Mouse (Mus musculus) hindbrain, embryonic 11.5 days (tissue): ENCODE measurements around the gene Kremen1. TPM values are rescaled to one million over a fixed set of nuclear protein-coding genes. Genes with fewer than 3 reads are reported as not detected.

Experiments
- polyA plus RNA-seq: library from polyadenylated mRNA; unstranded; fragments of >200 nt; fragmentation: Nextera tagmentation; extraction: Ambion mirVana; gene quantifications from 2 replicates; pipeline ENCODE4 v1.2.1, GENCODE M21; 2014

Gene Kremen1
- polyA plus RNA-seq, 1 experiment from 2014 or later, result 6.7 TPM

Other genes starting within 250 kb of the Kremen1 start
- 0.40 and 0.46 TPM in 2 replicates for gene Rasl10a, start 203.4 kb downstream of the Kremen1 start, polyA plus RNA-seq
- gene Gas2l1, start 196.2 kb downstream of the Kremen1 start, polyA plus RNA-seq, result 23.0 and 24.8 TPM in 2 replicates
- 17.3 and 18.2 TPM in 2 replicates for gene Rhbdd3, start 162.6 kb downstream of the Kremen1 start, polyA plus RNA-seq
- 430 and 463 TPM in 2 replicates for gene Ewsr1, start 162.3 kb downstream of the Kremen1 start, polyA plus RNA-seq
- gene Emid1, start 109.3 kb downstream of the Kremen1 start, polyA plus RNA-seq, result 19.2 and 22.7 TPM in 2 replicates
- 10.6 and 11.5 TPM in 2 replicates for gene Znrf3, start 183.3 kb upstream of the Kremen1 start, polyA plus RNA-seq